Mouse (Mus musculus) neural tube, embryonic 14.5 days (tissue): ENCODE data around the gene Kctd11. TPM values are rescaled to one million over a fixed set of nuclear protein-coding genes. Genes with fewer than 3 reads are reported as not detected.
"Not testable (repeated sequence)": the region's sequence is repeated elsewhere in the genome, so short reads cannot be mapped to it uniquely, and the experiment has no call there.

ENCODE experiments used
- ATAC-seq: fragments of 200-750 bp; cut with Nextera tagmentation; 2 replicates; pipeline ENCODE4 v1.8.0; 2017; ENCODE audit warnings: low read depth, mild to moderate bottlenecking, moderate TSS enrichment, moderate library complexity
- H3K27ac ChIP-seq: fragments of 300-500 bp; sonication (generic); 2 replicates; pipeline ENCODE4 v1.5.1; 2014; ENCODE audit warnings: low read depth, mild to moderate bottlenecking, control low read depth, low read length, moderate library complexity, mixed read lengths
- H3K27me3 ChIP-seq: fragments of 300-500 bp; sonication (generic); 2 replicates; pipeline ENCODE4 v1.6.1; 2014; ENCODE audit warnings: low read length; ENCODE audit not compliant: control insufficient read depth, insufficient read depth
- H3K36me3 ChIP-seq: fragments of 300-500 bp; sonication (generic); 2 replicates; pipeline ENCODE4 v1.6.1; 2014; ENCODE audit warnings: low read length, mixed read lengths; ENCODE audit not compliant: control insufficient read depth, insufficient read depth
- H3K4me1 ChIP-seq: fragments of 300-500 bp; sonication (generic); 2 replicates; pipeline ENCODE4 v1.6.1; 2014; ENCODE audit warnings: low read length; ENCODE audit not compliant: control insufficient read depth, insufficient read depth
- H3K4me2 ChIP-seq: fragments of 300-500 bp; sonication (generic); 2 replicates; pipeline ENCODE4 v1.6.1; 2014; ENCODE audit warnings: mild to moderate bottlenecking, low read depth, low read length, control low read depth
- H3K4me3 ChIP-seq: fragments of 300-500 bp; sonication (generic); 2 replicates; pipeline ENCODE4 v1.5.1; 2014; ENCODE audit warnings: low read depth, low read length, control low read depth, mixed read lengths
- H3K9ac ChIP-seq: fragments of 300-500 bp; sonication (generic); replicated peaks from 2 replicates; pipeline ENCODE4 v1.6.1; 2014; ENCODE audit warnings: low read depth, mild to moderate bottlenecking, control low read depth, low read length, mixed read lengths
- H3K9me3 ChIP-seq: fragments of 300-500 bp; sonication (generic); 2 replicates; pipeline ENCODE4 v1.6.1; 2016; ENCODE audit warnings: low read length; ENCODE audit not compliant: control insufficient read depth
- WGBS: fragments of 180-500 bp; shearing (Covaris S2); extraction: QIAGEN DNeasy Blood & Tissue Kit; methylation state at CpG from one replicate; pipeline ENCODE4 v1.1.7; 2014; 5-methylcytosine and 5-hydroxymethylcytosine counted together
- polyA plus RNA-seq: library from polyadenylated mRNA; unstranded; fragments of >200 nt; fragmentation: Nextera tagmentation; extraction: Ambion mirVana; gene quantifications from 2 replicates; pipeline ENCODE4 v1.2.1, GENCODE M21; 2014

Kctd11 gene
- polyA plus RNA-seq: 0.80 and 2.0 TPM in 2 replicates

GRCm38 (mm10) chr11:69880853-69881603 is at the start of gene Kctd11:
Kctd11 (minus strand) TSS chr11:69881406.
- Histone ChIP-seq H3K4me1 (peaks cover 8% of the 10 kb centered on the region; the same call in 1 of the 2 replicates), H3K27ac (peak within 1 kb of the TSS; percentile 35), H3K4me3 (peak within 1 kb of the TSS; percentile 38), H3K4me2 (peak within 1 kb of the TSS; percentile 72), H3K36me3 (no peaks in the 10 kb centered on the region), H3K27me3 (no peaks in the 10 kb centered on the region), H3K9ac (peak within 1 kb of the TSS; percentile 39), H3K9me3 (no peaks in the 10 kb centered on the region)
- peak; percentile 81 for ATAC-seq
- WGBS: 1% methylated on average over 46 of the region's 46 CpGs

DNA sequence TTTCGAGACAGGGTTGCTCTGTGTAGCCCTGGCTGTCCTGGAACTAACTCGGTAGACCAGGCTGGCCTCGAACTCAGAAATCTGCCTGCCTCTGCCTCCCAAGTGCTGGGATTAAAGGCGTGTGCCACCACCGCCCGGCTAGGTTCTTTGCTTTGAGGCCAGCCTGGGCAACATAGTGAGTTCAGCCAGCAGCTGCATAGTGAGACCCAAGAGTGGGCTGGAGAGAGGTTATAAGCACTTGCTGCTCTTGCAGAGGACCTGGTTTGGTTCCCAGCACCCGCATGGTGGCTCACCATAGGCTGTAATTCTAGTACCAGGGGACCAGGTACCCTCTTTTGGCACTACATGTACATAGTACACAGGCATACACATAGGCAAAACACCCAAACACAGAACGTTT is 49.0 kb upstream of the Kctd11 start:
- not testable (repeated sequence) for H3K4me3 ChIP-seq, H3K9ac ChIP-seq, H3K9me3 ChIP-seq, H3K36me3 ChIP-seq, H3K4me2 ChIP-seq, H3K4me1 ChIP-seq, H3K27me3 ChIP-seq, ATAC-seq, H3K27ac ChIP-seq
- WGBS: 87% methylated on average over 8 of the region's 8 CpGs

DNA sequence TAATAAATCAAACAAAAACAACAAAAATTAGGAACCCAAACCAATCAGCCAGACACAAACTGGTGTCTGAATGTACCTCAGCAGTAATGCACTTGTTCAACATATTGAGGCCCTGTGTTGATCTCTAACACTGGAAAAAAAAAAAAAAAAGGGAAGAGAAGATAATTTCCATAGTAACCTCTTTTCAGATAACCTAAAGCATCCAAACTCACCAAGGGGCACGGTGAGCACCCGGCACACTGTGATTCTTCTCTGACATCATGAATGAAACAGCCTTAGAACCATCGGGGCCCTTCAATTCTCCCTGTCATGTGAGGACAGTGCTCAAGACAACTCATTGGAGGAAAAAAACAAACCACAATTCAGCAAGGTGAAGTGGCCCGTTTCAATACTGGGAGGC is 48.5 kb upstream of the Kctd11 start:
- Histone ChIP-seq H3K9ac (no peak overlapping the region), H3K27me3 (no peaks in the 10 kb centered on the region), H3K4me1 (no peaks in the 10 kb centered on the region), H3K4me2 (no peak overlapping the region), H3K36me3 (no peaks in the 10 kb centered on the region), H3K27ac (no peak overlapping the region), H3K4me3 (no peak overlapping the region), H3K9me3 (no peaks in the 10 kb centered on the region)
- 86% methylated on average over 4 of the region's 4 CpGs for WGBS
- ATAC-seq: no peak

- 92% methylated on average over 2 of the region's 2 CpGs for WGBS
- no peak for ATAC-seq
Observed at GRCm38 (mm10) chr11:69927501-69927900, 46.3 kb upstream of the Kctd11 start.

GRCm38 (mm10) chr11:69922796-69923195 is 41.6 kb upstream of the Kctd11 start:
- WGBS: 72% methylated on average over 3 of the region's 3 CpGs
- peak overlapping the region; percentile 71 for H3K4me2 ChIP-seq
- H3K4me3 ChIP-seq: 0 out of 2 replicates have a peak overlapping the region, but pooled peaks have one; percentile 34
- no peak overlapping the region for H3K9ac ChIP-seq
- ATAC-seq: no peak
- H3K27ac ChIP-seq: peak overlapping the region; percentile 73
- no peaks in the 10 kb centered on the region for H3K9me3 ChIP-seq
- peaks cover 10% of the 10 kb centered on the region; the same call in 1 of the 2 replicates for H3K36me3 ChIP-seq
- peaks cover 17% of the 10 kb centered on the region for H3K4me1 ChIP-seq
- H3K27me3 ChIP-seq: no peaks in the 10 kb centered on the region

More at GRCm38 (mm10) chr11:69927501-69927900, 46.3 kb upstream of the Kctd11 start:
- no peak overlapping the region for H3K4me3 ChIP-seq
- H3K27ac ChIP-seq: no peak overlapping the region
- peaks cover under 1% of the 10 kb centered on the region; the same call in 1 of the 2 replicates for H3K4me1 ChIP-seq
- no peaks in the 10 kb centered on the region for H3K27me3 ChIP-seq
- no peak overlapping the region for H3K4me2 ChIP-seq
- H3K9me3 ChIP-seq: no peaks in the 10 kb centered on the region
- H3K9ac ChIP-seq: no peak overlapping the region
- no peaks in the 10 kb centered on the region for H3K36me3 ChIP-seq

DNA sequence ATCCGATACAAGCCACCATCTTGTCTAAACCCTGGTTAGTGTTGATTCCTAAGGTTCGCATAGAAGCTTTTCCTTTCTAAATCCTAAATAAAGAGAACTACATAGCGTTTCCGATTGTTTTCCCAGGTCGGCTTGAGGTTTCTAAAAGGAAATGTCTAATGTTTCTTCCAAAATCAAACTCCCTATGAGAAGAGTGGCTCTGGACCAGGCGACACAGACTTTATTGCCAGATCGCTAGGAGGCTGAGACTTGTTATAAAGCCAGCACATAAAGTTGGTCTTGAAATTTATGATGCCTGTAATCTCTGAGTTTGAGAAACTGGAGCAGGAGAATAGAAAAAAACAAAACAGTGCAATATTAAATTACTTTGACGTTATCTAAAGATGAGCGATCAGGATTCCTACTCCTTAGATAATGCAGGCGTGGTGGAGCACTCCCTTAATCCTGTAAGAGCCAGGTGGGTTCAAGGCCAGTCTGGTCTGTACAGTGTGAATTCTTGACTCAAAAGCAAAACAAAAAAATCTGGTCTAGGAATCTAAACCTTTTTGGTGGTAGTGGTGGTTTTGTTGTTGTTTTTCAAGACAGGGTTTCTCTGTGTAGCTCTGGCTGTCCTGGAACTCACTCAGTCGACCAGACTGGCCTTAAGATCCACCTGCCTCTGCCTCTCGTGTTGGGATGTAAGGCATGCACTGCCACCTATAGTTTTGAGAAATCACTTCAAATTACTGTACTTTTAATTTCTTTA is 41.0 kb upstream of the Kctd11 start:
- Histone ChIP-seq H3K4me3 (peak overlapping the region; percentile 34), H3K9ac (peak overlapping the region; percentile 26), H3K27me3 (no peaks in the 10 kb centered on the region), H3K9me3 (no peaks in the 10 kb centered on the region), H3K4me2 (peak overlapping the region; percentile 71), H3K36me3 (peaks cover 16% of the 10 kb centered on the region; the same call in 1 of the 2 replicates), H3K4me1 (peaks cover 17% of the 10 kb centered on the region), H3K27ac (peak overlapping the region; percentile 73)
- no peak for ATAC-seq
- WGBS: 2% methylated on average over 12 of the region's 12 CpGs

- under 1% methylated on average over 71 of the region's 78 CpGs for WGBS
- ATAC-seq: peak; percentile 96
- Histone ChIP-seq H3K4me3 (peak within 1 kb of the TSS; percentile 92), H3K9me3 (no peaks in the 10 kb centered on the region), H3K4me2 (peak within 1 kb of the TSS; percentile 92), H3K9ac (peak within 1 kb of the TSS; percentile 87), H3K27me3 (no peaks in the 10 kb centered on the region), H3K27ac (peak within 1 kb of the TSS; percentile 90), H3K4me1 (peaks cover 17% of the 10 kb centered on the region), H3K36me3 (peaks cover 16% of the 10 kb centered on the region)
Observed at GRCm38 (mm10) chr11:69921114-69922011, 40.2 kb upstream of the Kctd11 start, which contains the start of gene Eif5a. Eif5a (minus strand) TSS chr11:69921958.

DNA sequence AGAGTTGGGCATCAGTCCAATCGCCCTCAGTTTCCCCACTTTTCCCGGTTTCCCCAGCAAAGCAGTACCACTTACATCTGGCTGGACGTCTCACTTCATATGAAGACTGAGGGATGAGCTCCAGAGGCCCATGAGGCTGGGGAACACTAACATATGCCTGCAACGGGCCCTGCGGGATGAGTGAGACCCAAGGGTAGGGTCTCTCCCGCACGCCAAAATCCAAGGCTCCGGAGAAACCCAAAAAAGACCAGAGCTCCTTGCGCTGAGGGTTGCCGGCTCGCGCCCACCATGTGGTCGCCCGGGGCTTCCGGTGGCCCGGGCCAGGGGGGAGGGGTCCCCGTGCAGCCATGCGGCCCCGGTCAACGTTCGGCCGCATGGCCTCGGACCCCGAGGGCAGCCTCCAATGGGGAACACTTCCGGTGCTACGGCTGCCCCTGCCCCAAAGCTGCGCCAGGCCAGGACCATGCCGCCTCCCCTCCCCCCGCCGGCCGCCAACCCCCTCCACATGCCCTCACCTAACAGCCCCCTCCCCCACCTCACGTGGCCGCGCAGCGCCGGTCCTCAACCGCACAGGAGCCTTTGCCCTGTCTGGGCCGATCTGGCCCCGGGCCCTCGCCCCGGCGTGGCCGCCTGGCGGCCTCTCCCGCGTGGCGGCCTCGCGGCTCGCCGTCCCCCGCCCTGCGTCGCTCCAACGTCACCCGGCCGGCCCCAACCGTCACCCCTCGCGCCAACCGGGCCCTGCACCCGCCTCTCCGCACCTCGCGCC is 39.2 kb upstream of the Kctd11 start:
- no peaks in the 10 kb centered on the region for H3K9me3 ChIP-seq
- WGBS: 0% methylated on average over 38 of the region's 65 CpGs
- ATAC-seq: peak; percentile 26

More for the DNA sequence above, 39.2 kb upstream of the Kctd11 start:
- H3K36me3 ChIP-seq: peaks cover 25% of the 10 kb centered on the region
- H3K27me3 ChIP-seq: no peaks in the 10 kb centered on the region
- H3K4me1 ChIP-seq: peaks cover 21% of the 10 kb centered on the region
- peak overlapping the region; percentile 87 for H3K9ac ChIP-seq
- H3K4me3 ChIP-seq: peak overlapping the region; percentile 92
- peak overlapping the region; percentile 92 for H3K4me2 ChIP-seq
- peak overlapping the region; percentile 90 for H3K27ac ChIP-seq
